Mouse (Mus musculus): ENCODE data around the gene Syne4.
A peak's percentile ranks its signal among the peaks of the same experiment; 100 is the strongest.

Syne4 gene

DNA sequence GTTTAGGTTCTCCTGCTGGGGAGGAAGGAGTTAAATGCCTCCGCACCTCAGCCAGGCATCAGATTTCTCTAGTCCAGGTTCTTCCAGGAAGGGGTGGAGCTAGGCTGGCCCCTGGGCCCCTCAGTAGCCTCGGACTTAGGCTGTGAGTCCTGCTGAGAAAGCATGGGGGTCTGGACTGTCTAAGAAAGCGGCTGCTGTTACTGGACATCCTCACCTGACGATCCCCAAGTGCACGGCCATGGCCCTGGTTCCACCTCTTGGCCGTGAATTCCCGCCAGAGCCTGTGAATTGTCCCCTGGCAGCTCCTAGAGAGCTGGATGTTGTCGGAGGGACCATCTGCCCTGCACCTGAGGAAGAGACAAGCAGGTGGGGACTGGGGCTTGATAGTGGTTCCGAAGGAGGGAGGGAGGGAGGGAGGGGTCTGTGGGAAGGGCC, at the start of gene Syne4:
Gene Syne4, plus strand, starts transcription at position 87 of the 435 bp plus-strand sequence.
- Histone ChIP-seq H3K36me3 (ENCODE audit: insufficient read depth, low read length) (peaks cover 73% of the 10 kb centered on the region), H3K4me1 (replicated peaks; ENCODE audit: low read depth, low read length) (peaks cover 72% of the 10 kb centered on the region)
- no peak for TF ChIP-seq CTCF (conservative IDR thresholded peaks at IDR 0.05; ENCODE audit: low read length)
- TF ChIP-seq POU5F1 (IDR thresholded peaks at IDR 0.05; ENCODE audit: borderline replicate concordance, low read length), result no peak
- TF ChIP-seq NANOG (IDR thresholded peaks at IDR 0.05; ENCODE audit: borderline replicate concordance, low read length), result no peak

DNA sequence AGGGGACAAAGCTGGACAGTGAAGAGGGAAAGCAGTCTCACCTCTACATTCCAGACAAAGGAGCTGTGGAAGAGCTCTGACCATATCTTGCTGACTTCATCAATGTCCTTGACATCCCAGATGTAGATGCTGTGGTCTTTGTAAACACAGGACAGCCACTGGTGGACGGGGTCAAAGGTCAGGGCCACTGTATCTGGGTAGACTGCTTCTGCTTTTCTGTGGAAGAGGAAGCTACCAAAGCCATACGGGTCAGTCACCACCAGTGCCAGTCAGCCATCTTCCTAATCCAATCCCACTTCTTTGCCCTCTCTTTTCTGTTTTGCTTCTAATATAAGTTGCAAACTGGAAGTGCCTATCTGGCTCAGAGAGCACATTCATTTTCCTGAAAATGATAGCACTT, 49.6 kb upstream of the Syne4 start:
- Histone ChIP-seq H3K27me3 (ENCODE audit: insufficient read depth, low read length) (no peaks in the 10 kb centered on the region), H3K4me3 (replicated peaks; ENCODE audit: low read length) (peak overlapping the region; percentile 39; the same call in 1 of the 2 replicates), H3K36me3 (ENCODE audit: insufficient read depth, low read length) (peaks cover 92% of the 10 kb centered on the region), H3K4me1 (replicated peaks; ENCODE audit: low read depth, low read length) (peaks cover 68% of the 10 kb centered on the region), H3K9me3 (ENCODE audit: low read length) (no peaks in the 10 kb centered on the region)
- TF ChIP-seq NANOG (IDR thresholded peaks at IDR 0.05; ENCODE audit: borderline replicate concordance, low read length), result no peak
- no peak for TF ChIP-seq POU5F1 (IDR thresholded peaks at IDR 0.05; ENCODE audit: borderline replicate concordance, low read length)
- TF ChIP-seq CTCF (conservative IDR thresholded peaks at IDR 0.05; ENCODE audit: low read length), result no peak

More for the DNA sequence above, at the start of gene Syne4:
- Histone ChIP-seq H3K9me3 (ENCODE audit: low read length) (no peaks in the 10 kb centered on the region), H3K27me3 (ENCODE audit: insufficient read depth, low read length) (no peaks in the 10 kb centered on the region), H3K4me3 (replicated peaks; ENCODE audit: low read length) (peak within 1 kb of the TSS; percentile 81)

DNA sequence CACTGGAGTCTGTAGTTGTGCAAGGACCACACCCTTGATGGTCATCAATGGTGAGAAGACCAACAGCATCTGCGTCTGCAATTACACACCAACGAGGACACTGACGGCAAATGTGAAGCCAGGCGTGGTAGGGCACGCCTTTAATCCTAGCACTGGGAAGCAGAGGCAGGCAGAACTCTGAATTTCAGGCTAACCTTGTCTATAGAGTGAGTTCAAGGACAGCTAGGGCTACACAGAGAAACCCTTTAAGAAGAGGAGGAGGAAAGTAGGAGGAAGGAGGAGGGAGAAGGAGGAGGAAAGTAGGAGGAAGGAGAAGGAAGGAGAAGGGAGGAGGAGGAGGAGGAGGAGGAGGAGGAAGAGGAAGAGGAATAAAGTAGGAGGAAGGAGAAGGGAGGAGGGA, 49.1 kb upstream of the Syne4 start:
- Histone ChIP-seq H3K4me3 (replicated peaks; ENCODE audit: low read length) (peak overlapping the region; percentile 39; the same call in 1 of the 2 replicates), H3K4me1 (replicated peaks; ENCODE audit: low read depth, low read length) (peaks cover 67% of the 10 kb centered on the region), H3K27me3 (ENCODE audit: insufficient read depth, low read length) (no peaks in the 10 kb centered on the region), H3K36me3 (ENCODE audit: insufficient read depth, low read length) (peaks cover 92% of the 10 kb centered on the region), H3K9me3 (ENCODE audit: low read length) (no peaks in the 10 kb centered on the region)
- TF ChIP-seq POU5F1 (IDR thresholded peaks at IDR 0.05; ENCODE audit: borderline replicate concordance, low read length), result no peak
- TF ChIP-seq CTCF (conservative IDR thresholded peaks at IDR 0.05; ENCODE audit: low read length), result no peak
- TF ChIP-seq NANOG (IDR thresholded peaks at IDR 0.05; ENCODE audit: borderline replicate concordance, low read length), result no peak

DNA sequence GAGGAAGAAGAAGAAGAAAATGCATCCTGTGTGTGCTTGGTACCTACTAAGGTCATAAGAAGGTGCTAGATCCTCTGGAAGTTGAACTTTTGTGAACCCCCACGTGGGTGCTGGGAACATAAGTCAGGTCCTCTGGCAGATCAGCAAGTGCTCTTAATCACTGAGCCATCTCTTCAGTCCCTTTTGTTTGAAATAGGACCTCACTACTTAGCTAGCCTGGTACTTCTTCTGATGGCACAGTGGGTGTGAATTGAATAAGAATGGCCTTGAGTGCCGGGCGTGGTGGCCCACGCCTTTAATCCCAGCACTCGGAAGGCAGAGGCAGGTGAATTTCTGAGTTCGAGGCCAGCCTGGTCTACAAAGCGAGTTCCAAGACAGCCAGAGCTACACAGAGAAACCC, 48.7 kb upstream of the Syne4 start:
- Histone ChIP-seq H3K4me1 (replicated peaks; ENCODE audit: low read depth, low read length) (peaks cover 69% of the 10 kb centered on the region), H3K9me3 (ENCODE audit: low read length) (no peaks in the 10 kb centered on the region), H3K4me3 (replicated peaks; ENCODE audit: low read length) (no peak overlapping the region), H3K36me3 (ENCODE audit: insufficient read depth, low read length) (peaks cover 92% of the 10 kb centered on the region), H3K27me3 (ENCODE audit: insufficient read depth, low read length) (no peaks in the 10 kb centered on the region)
- TF ChIP-seq POU5F1 (IDR thresholded peaks at IDR 0.05; ENCODE audit: borderline replicate concordance, low read length), result peak; percentile 91
- no peak for TF ChIP-seq CTCF (conservative IDR thresholded peaks at IDR 0.05; ENCODE audit: low read length)
- peak; percentile 99 for TF ChIP-seq NANOG (IDR thresholded peaks at IDR 0.05; ENCODE audit: borderline replicate concordance, low read length)

DNA sequence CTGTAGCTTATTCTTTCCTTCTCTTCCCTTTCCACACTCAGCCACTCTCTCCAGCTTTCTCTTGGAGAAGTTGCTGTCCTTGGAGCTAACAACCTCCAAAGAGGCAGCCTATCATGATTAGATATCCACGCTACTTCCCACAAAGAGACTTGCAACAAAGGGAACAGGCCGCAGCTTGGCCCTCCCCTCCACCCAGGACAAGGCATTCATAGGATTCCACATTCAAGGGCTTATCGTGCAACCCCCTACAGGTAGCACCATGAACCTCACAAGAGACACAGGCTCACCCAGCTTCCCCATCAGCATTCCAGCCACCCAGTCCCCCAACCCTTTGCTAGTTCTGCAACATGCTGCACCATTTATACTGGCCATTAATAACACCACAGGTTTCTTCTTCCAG, 47.8 kb upstream of the Syne4 start:
- H3K4me1 ChIP-seq (replicated peaks; ENCODE audit: low read depth, low read length), result peaks cover 63% of the 10 kb centered on the region
- peaks cover 92% of the 10 kb centered on the region for H3K36me3 ChIP-seq (ENCODE audit: insufficient read depth, low read length)
- H3K4me3 ChIP-seq (replicated peaks; ENCODE audit: low read length), result peak overlapping the region; percentile 35; the same call in 1 of the 2 replicates
- H3K27me3 ChIP-seq (ENCODE audit: insufficient read depth, low read length), result no peaks in the 10 kb centered on the region
- H3K9me3 ChIP-seq (ENCODE audit: low read length), result no peaks in the 10 kb centered on the region
- no peak for TF ChIP-seq NANOG (IDR thresholded peaks at IDR 0.05; ENCODE audit: borderline replicate concordance, low read length)
- 0 out of 2 replicates have a peak, but pooled peaks have one; percentile 5 for TF ChIP-seq CTCF (conservative IDR thresholded peaks at IDR 0.05; ENCODE audit: low read length)
- no peak for TF ChIP-seq POU5F1 (IDR thresholded peaks at IDR 0.05; ENCODE audit: borderline replicate concordance, low read length)

DNA sequence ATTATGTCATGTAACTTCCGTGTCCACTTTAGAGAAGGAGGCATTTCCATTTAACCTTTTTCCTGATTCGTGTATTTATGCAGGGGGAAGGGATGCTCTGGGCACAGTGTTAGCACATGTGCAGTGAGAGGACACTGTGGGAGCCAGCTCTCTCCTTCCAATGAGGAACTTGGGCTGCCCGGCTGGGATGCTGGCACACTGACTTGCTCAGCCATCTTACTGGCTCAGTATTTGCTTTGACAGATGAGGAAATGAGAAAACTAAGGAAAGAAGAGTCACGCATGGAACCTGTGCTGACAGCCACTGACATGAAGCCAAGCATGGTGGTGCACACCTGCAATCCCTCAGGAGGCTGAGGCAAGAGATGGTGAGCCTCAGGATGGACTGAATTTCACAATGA, 45.0 kb upstream of the Syne4 start:
- no peak overlapping the region for H3K4me3 ChIP-seq (replicated peaks; ENCODE audit: low read length)
- no peaks in the 10 kb centered on the region for H3K27me3 ChIP-seq (ENCODE audit: insufficient read depth, low read length)
- H3K4me1 ChIP-seq (replicated peaks; ENCODE audit: low read depth, low read length), result peaks cover 46% of the 10 kb centered on the region
- TF ChIP-seq POU5F1 (IDR thresholded peaks at IDR 0.05; ENCODE audit: borderline replicate concordance, low read length), result no peak
- TF ChIP-seq NANOG (IDR thresholded peaks at IDR 0.05; ENCODE audit: borderline replicate concordance, low read length), result no peak
- H3K9me3 ChIP-seq (ENCODE audit: low read length), result no peaks in the 10 kb centered on the region
- peaks cover 92% of the 10 kb centered on the region for H3K36me3 ChIP-seq (ENCODE audit: insufficient read depth, low read length)

DNA sequence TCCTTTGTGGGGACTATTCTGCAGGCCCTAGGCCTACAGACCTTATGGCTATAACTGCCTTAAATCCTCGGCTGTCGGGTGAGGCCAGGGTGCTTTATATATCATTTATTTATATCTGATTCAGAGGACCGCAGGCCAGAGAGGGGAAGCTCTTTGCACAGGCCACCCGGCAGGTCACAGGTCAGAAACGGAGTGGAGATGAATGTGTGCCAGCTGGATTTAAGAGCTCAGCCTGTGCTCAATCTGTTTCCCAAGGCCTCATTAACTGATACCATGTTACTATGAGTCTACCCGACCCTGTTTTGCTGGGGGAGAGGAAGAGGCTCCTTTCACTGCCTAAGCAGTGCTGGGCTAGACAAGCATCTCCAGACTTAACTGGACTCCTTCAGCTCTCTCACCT, 40.2 kb upstream of the Syne4 start:
- Histone ChIP-seq H3K4me3 (replicated peaks; ENCODE audit: low read length) (no peak overlapping the region), H3K4me1 (replicated peaks; ENCODE audit: low read depth, low read length) (peaks cover 56% of the 10 kb centered on the region), H3K9me3 (ENCODE audit: low read length) (no peaks in the 10 kb centered on the region), H3K27me3 (ENCODE audit: insufficient read depth, low read length) (no peaks in the 10 kb centered on the region), H3K36me3 (ENCODE audit: insufficient read depth, low read length) (peaks cover 87% of the 10 kb centered on the region)
- TF ChIP-seq NANOG (IDR thresholded peaks at IDR 0.05; ENCODE audit: borderline replicate concordance, low read length) (no peak), POU5F1 (IDR thresholded peaks at IDR 0.05; ENCODE audit: borderline replicate concordance, low read length) (no peak), CTCF (conservative IDR thresholded peaks at IDR 0.05; ENCODE audit: low read length) (no peak)

DNA sequence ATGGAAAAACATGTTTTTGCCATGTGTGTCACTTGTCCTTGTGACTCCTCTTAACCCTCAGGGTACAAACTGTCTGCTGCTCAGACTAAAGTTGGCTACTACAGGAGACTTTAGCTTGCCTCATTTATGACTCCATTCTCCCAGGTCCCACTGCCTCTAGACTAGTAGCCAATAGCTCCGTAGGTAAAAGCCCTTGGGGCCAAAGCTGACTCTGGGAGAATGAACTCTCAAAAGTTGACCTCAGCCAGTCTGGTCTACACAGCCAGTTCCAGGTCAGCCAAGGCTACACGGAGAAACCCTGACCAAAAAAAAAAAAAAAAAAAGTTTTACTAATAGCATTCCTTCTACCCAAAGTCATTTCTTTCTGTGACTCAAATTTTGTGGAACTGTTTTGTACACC, 35.7 kb upstream of the Syne4 start:
- peaks cover 68% of the 10 kb centered on the region for H3K4me1 ChIP-seq (replicated peaks; ENCODE audit: low read depth, low read length)
- TF ChIP-seq NANOG (IDR thresholded peaks at IDR 0.05; ENCODE audit: borderline replicate concordance, low read length), result no peak
- TF ChIP-seq CTCF (conservative IDR thresholded peaks at IDR 0.05; ENCODE audit: low read length), result no peak
- no peak for TF ChIP-seq POU5F1 (IDR thresholded peaks at IDR 0.05; ENCODE audit: borderline replicate concordance, low read length)

DNA sequence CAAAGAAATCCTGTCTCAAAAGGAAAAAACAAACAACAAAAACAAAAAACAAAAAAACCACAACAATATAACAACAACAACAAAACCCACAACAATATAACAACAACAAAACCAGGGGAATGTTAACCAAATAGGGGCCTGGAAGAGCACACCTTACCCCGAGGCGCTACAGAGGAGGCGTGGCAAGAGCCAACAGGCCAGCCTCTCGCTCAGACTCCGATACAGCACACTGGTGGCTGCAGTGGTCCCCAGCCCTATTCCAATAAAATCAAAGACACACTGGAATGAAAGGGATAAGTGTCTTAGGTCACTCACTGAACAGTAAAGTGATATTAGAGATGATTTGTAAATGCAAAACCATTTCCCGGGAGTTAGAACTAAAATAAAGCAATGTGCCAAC, 35.1 kb upstream of the Syne4 start:
- Histone ChIP-seq H3K4me3 (replicated peaks; ENCODE audit: low read length) (peak overlapping the region; percentile 98), H3K36me3 (ENCODE audit: insufficient read depth, low read length) (peaks cover 35% of the 10 kb centered on the region), H3K4me1 (replicated peaks; ENCODE audit: low read depth, low read length) (peaks cover 68% of the 10 kb centered on the region), H3K9me3 (ENCODE audit: low read length) (no peaks in the 10 kb centered on the region), H3K27me3 (ENCODE audit: insufficient read depth, low read length) (no peaks in the 10 kb centered on the region)
- no peak for TF ChIP-seq CTCF (conservative IDR thresholded peaks at IDR 0.05; ENCODE audit: low read length)
- no peak for TF ChIP-seq POU5F1 (IDR thresholded peaks at IDR 0.05; ENCODE audit: borderline replicate concordance, low read length)
- TF ChIP-seq NANOG (IDR thresholded peaks at IDR 0.05; ENCODE audit: borderline replicate concordance, low read length), result no peak

More for the DNA sequence above, 35.7 kb upstream of the Syne4 start:
- H3K27me3 ChIP-seq (ENCODE audit: insufficient read depth, low read length), result no peaks in the 10 kb centered on the region
- peak overlapping the region; percentile 98 for H3K4me3 ChIP-seq (replicated peaks; ENCODE audit: low read length)
- no peaks in the 10 kb centered on the region for H3K9me3 ChIP-seq (ENCODE audit: low read length)
- peaks cover 42% of the 10 kb centered on the region for H3K36me3 ChIP-seq (ENCODE audit: insufficient read depth, low read length)

All from E14TG2a.4 (cell line).